Mouse (Mus musculus): ENCODE measurements around the gene Cdkal1.

Gene Cdkal1

DNA sequence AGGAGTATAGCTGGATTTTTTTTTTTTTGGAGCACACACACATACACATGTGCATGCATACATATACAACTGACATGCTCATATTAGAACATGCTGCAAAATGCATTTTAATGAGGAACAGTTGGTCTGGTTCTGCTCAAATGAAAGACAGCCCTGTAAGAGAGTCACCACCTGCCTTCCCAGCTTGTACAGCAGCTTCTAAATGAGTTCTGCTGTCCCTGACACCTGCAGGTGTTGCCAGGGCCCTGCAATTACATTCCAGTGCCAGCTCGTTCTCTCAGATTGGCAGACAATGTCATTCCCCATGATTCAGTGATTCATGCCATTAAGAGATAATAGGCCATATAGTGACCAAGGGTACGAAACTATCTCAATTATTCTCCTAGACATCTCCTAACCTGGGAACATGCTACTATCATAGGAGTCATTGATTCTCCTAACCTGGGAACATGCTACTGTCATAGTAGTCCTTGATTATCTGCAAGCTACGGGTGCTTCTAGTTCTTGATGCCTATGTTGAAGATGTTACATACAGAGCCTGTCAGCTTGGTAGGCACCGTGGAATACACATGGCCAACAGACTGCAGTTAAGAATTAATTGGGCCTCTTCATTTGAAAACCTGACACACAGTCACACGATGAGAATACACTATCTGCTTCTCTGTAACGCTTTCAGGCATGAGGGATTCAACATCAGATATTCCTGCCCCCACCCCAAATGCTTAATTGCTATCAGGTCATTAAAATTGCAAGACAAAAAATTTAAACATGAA lies 522.6 kb downstream of the Cdkal1 start:
- DNase-seq: no peak

DNA sequence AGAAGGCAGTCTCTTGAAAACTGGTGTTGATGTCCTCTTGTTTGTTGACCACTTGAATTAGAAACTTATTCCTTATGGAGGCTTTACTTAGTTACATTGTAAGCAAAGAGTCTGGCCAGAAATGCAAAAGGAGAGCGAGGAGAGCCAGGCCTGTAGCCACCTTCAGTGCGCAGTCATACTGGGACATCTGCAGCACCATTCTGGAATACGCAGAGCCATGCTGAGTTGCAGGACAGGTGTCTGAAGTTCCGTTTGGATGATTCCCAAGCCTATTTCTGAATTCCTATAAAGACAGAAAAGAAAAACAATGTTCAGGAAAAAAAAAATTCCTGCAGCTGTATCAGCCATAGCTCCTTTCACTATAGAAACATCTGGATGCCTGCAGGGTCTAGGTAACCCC lies 529.5 kb downstream of the Cdkal1 start:
- no peak for DNase-seq

- DNase-seq: no peak
Observed at GRCm38 (mm10) chr13:29320421-29320820, 535.1 kb downstream of the Cdkal1 start.

GRCm38 (mm10) chr13:29317703-29318102 lies 537.8 kb downstream of the Cdkal1 start:
- no peak for DNase-seq

GRCm38 (mm10) chr13:29316271-29316670 lies 539.2 kb downstream of the Cdkal1 start:
- no peak for DNase-seq

DNA sequence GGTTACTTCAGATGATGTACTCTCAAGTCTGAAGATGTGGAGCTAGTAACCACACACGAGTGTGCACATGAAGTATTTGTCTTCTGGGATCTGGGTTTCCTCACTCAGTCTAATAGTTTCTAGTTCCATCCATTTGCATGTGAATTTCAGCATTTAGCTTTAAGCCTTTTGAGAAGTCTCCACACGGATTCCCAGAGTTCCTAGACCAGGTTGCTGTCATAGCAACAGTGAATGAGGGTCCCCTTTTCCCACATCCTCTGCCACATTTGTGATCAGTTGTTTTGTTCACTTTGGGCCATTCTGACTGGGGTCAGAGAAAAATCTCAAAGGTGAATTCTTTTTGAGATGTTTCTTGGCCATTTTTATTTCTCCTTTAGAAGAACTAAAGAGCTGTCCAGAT lies 543.4 kb downstream of the Cdkal1 start:
- DNase-seq: no peak

DNA sequence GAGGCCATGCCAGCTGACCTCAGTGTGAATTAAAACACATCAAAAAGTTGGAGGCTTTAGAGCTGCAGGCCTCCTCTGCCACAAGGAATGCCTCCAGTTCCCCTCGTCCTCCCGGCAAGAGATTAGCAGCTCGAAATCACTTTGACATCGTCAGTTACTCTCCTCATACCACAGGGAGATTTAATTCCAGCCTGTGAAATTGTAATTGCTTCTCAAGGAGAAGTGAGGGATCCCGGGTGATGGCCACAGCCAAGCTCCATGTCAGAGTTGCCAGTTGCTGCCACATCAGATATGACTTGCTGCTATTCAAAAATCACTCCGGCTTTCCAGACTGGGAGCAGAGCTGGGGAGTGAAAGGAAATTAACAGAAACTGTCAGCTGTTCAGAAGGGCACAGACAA lies 548.1 kb downstream of the Cdkal1 start:
- no peak for DNase-seq

DNA sequence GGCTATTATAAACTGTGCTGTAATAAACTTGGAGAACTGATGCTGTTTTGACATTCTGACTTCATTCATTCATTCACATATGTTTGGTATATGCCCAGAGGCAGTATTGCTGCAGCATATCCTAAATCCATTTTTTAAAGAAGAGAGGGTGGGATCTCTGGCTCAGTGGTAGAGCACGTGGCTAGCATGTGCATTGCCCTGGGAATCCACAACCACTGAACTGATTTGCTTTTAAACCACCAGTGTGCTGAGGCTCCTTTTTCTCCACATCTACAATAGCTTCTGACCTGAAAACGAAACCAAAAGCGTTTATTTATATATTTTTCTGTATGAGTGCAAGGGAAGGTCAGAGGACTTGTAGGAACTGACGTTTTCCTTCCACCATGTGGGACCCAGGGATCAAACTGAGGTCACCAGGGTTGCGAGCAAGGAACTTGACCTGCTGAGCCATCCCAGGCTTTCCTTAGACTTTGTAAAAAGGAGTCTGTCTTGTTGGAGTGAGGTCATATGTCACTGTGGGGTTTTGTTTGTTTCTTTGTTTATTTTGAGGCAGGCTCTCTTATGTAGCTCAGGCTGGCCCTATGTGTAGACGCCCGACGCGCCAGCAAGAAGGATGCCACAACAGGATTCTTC lies 562.8 kb downstream of the Cdkal1 start:
- peak; percentile 25 for DNase-seq

DNA sequence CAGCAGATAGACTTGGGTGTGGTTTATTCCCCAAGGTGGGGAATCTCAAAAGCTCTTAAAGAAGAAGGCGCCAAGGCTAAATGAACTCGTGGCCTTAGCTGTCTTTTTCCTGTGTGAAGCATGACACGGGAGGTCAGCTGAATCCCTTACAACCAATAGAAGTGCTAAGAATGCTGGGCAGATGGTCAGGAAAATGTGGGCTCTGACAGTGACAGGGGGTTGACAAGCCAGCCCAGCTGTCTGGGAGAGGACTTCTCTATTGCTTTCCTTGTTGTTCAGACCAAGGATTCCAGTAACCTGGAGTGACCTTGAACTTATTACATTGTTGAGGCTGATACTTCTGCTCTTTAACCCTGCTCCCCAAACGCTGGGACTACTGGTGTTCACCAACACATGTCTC lies 564.9 kb downstream of the Cdkal1 start:
- DNase-seq: no peak

DNA sequence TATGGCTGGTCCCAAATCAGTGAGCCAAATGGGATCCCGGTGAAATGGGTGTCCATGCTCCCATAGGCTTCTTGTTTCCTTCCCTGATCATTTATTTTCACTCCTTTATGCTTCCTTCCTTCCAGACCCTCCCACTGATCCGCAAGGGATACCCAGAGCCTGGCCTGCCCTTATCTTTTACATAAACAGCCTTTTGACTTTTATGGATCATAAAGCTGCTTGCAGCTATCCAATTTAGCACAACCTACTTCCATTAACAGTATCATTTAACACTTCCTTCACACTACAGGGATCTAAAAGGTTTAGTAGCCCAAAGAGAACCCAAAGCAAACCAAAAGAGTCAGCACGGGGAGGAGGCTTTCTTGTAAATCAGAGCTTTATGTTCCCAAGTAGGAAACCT lies 570.4 kb downstream of the Cdkal1 start:
- DNase-seq: no peak

DNA sequence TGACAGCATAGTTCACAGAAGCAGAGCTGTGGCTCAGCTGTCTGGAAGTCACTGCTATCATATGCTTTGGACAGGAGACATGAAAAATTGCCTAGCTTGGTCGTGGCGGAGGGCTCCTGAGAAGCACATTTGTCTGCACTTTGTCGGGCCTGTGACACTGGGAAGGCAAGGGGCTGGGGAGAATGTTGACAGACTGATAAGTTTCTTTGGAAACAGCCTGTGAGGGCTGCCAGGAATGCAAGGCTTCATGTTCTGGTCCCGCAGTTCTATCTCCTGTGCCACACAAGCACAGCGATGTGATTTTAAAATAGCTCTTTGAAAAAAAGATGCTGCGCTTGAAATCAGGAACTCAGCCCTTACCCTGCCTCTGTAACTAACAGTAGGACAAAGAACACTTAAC lies 573.9 kb downstream of the Cdkal1 start:
- no peak for DNase-seq

DNA sequence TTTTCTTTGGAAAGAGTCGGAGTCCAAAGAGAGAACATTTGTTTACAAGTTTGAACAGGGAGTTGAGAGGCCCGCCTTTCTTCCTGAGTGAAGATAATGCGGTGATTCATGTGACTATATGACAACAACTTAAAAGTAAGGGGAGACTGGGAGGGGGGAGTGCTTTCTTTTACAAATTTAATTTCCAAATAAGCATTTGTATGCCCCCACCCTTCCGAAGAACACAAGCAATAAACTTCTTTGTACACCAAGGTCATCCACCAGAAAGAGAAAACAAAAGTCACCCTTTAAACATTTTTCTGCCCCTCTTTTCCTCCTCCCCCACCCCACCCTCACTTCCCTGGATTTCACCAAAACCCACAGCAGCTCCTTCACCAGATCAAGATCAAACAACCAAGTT lies 577.3 kb downstream of the Cdkal1 start:
- DNase-seq: no peak

- DNase-seq: no peak
Observed at GRCm38 (mm10) chr13:29274296-29274695, 581.2 kb downstream of the Cdkal1 start.

DNA sequence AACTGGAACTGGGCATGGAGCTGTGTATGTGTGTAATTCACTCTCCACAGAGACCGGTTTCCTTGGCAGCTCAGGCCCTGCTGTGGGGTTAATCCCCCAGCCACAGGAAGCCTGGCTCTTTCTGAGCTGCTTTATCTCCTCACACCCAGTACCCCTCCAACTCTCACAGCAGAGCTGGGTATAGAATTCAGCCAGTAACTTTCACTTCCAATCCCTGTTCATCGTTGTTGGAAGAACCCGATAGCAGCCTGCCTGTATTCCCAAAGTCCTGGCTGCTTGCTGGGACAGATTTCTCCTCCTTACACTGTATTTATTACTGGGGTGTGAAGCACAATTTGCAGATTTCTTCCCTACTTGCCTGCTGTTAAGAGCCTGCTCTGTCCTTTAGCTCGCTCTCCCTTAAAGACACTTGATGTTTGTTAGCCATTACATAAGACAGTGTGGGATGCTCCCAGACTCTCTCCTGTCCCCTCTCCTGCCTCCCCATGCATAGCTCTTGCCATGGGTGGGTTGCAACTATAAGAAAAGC lies 581.7 kb downstream of the Cdkal1 start:
- no peak for DNase-seq

GRCm38 (mm10) chr13:29271451-29271850 lies 584.0 kb downstream of the Cdkal1 start:
- no peak for DNase-seq

GRCm38 (mm10) chr13:29264015-29264711 lies 591.3 kb downstream of the Cdkal1 start:
- DNase-seq: peak; percentile 1

DNA sequence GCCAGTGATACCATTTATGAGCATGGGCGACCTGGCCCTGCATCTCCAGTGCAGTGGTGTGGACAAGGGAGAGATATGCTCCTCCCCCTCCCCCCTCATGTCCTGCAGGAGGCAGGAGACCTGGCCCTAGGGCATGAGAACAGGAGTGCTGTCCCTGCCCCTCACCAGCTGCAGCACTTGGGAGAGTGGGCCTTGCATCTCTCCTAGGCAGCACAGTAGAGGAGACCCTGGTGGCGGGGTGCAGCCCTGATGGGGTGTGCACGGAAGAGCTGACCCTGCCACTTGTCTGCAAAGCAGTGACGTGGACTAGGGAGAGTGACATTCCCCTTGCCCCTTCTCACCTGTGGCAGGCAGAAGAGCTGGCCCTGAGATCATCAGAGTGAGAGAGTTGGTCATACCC lies 593.3 kb downstream of the Cdkal1 start:
- peak; percentile 3 for DNase-seq

GRCm38 (mm10) chr13:29248535-29248934 lies 606.9 kb downstream of the Cdkal1 start:
- DNase-seq: no peak

- no peak for DNase-seq
Observed at GRCm38 (mm10) chr13:29247800-29248199, 607.7 kb downstream of the Cdkal1 start.

GRCm38 (mm10) chr13:29235065-29235464 lies 620.4 kb downstream of the Cdkal1 start:
- no peak for DNase-seq

- DNase-seq: no peak
Observed at GRCm38 (mm10) chr13:29234442-29234841, 621.0 kb downstream of the Cdkal1 start.

DNA sequence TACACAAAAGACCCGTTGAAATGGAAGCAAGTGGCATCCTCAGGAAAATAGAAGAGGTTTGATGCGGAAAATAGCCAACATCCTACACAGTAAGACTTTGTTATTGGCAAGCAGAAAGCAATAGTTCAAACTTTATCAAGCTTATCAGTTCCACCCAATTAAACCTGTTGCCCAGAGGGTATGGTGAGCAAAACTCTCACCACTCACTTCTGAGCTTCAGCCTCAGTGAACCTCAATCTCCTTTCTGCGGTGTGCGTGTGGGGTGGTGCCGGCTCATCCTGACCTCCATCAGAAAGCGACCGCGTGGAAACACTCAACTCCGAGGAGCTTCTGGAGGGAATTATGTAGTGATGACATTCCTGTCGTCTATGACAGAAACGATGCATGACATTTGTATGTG lies 621.5 kb downstream of the Cdkal1 start:
- no peak for DNase-seq

- peak; percentile 76 for DNase-seq
Observed at GRCm38 (mm10) chr13:29232681-29233080, 622.8 kb downstream of the Cdkal1 start.

DNA sequence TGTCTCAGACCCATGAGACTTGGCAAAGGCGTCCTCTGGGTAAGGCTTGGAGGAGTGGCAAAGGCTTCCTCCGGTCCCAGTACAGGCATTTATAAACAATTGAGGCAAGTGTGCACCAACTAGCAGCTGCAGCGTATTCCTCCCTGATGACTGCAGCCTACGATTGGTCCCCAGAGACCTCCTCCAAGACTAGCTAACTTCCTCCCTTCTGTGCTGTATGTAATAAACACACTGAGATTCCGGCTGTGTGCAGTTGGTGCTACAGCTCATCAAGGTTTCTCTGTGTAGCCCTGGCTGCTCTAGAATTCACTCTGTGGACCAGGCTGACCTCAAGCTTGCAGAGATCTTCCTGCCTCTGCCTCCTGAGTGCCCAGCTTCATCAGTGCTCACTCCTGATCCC lies 630.7 kb downstream of the Cdkal1 start:
- DNase-seq: no peak
